Mouse (Mus musculus): ENCODE results near the gene Il3ra. TPM values are rescaled to one million over a fixed set of nuclear protein-coding genes. Genes with fewer than 3 reads are reported as not detected.

The Il3ra gene
- polyA plus RNA-seq (2017; shearing (Covaris generic)), result 1 to 10 TPM; 8.2 to 8.5 TPM

GRCm38 (mm10) chr14:14345948-14346812 lies at the start of gene Il3ra:
TSS of gene Il3ra (plus strand) at chr14:14346275.
- ATAC-seq, result peak; percentile 28

GRCm38 (mm10) chr14:14308938-14309337 lies 37.1 kb upstream of the Il3ra start:
- no peak for ATAC-seq

- no peak for ATAC-seq
Observed at GRCm38 (mm10) chr14:14309416-14309815, 36.7 kb upstream of the Il3ra start.

GRCm38 (mm10) chr14:14322528-14322927 lies 23.5 kb upstream of the Il3ra start, which contains the start of gene Olfr31:
TSS of gene Olfr31 (plus strand) at chr14:14322828.
- ATAC-seq, result no peak

GRCm38 (mm10) chr14:14345113-14345871 lies 783 bp upstream of the Il3ra start:
- peak; percentile 79 for ATAC-seq

- ATAC-seq, result no peak
Observed at GRCm38 (mm10) chr14:14346813-14347100, 682 bp downstream of the Il3ra start.

- ATAC-seq, result no peak
Observed at GRCm38 (mm10) chr14:14347151-14347835, 1.2 kb downstream of the Il3ra start.

- ATAC-seq, result no peak
Observed at GRCm38 (mm10) chr14:14347836-14348621, 2.0 kb downstream of the Il3ra start.

GRCm38 (mm10) chr14:14348674-14349401 lies 2.8 kb downstream of the Il3ra start:
- no peak for ATAC-seq

- ATAC-seq, result no peak
Observed at GRCm38 (mm10) chr14:14349485-14350262, 3.6 kb downstream of the Il3ra start.

- ATAC-seq, result no peak
Observed at GRCm38 (mm10) chr14:14350263-14351147, 4.4 kb downstream of the Il3ra start.

- no peak for ATAC-seq
Observed at GRCm38 (mm10) chr14:14351148-14351455, 5.0 kb downstream of the Il3ra start.

GRCm38 (mm10) chr14:14351721-14352590 lies 5.9 kb downstream of the Il3ra start:
- no peak for ATAC-seq

GRCm38 (mm10) chr14:14352606-14353005 lies 6.5 kb downstream of the Il3ra start:
- peak; percentile 6 for ATAC-seq

- ATAC-seq, result peak; percentile 5
Observed at GRCm38 (mm10) chr14:14353081-14353732, 7.1 kb downstream of the Il3ra start.

GRCm38 (mm10) chr14:14353740-14354510 lies 7.8 kb downstream of the Il3ra start:
- ATAC-seq, result peak; percentile 0

Data from activated CD4-positive, CD25-positive, alpha-beta regulatory T cell, adult 4 months (primary cell).